Mouse (Mus musculus) kidney, postnatal 14 days (tissue): Measurements from ENCODE around the gene Dpp9.

ENCODE experiments used
- DNase-seq: peaks from one replicate; pipeline ENCODE4 v3.0.0; 2022; ENCODE audit warnings: mixed read lengths

Dpp9 gene

DNA sequence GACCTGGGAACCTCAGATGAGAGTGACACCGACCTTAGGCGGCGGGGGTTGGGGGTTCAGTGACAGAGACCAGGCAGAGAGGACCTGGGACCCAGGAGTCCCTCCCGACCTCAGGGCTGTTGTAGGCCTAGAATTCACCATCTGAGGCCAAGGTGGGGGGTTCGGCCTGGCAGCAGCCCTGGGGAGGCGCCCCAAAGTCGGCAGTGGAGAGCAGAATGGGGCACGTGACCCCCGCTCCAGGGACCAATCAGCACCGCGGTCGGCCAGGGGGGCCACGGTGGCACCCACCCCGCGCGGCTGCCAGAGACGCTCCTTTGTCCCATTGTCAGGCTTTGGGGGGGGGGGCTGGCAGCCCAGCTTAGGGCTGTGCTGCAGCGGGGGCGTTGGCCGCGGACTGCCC lies 79.3 kb downstream of the Dpp9 start:
- no peak for DNase-seq

DNA sequence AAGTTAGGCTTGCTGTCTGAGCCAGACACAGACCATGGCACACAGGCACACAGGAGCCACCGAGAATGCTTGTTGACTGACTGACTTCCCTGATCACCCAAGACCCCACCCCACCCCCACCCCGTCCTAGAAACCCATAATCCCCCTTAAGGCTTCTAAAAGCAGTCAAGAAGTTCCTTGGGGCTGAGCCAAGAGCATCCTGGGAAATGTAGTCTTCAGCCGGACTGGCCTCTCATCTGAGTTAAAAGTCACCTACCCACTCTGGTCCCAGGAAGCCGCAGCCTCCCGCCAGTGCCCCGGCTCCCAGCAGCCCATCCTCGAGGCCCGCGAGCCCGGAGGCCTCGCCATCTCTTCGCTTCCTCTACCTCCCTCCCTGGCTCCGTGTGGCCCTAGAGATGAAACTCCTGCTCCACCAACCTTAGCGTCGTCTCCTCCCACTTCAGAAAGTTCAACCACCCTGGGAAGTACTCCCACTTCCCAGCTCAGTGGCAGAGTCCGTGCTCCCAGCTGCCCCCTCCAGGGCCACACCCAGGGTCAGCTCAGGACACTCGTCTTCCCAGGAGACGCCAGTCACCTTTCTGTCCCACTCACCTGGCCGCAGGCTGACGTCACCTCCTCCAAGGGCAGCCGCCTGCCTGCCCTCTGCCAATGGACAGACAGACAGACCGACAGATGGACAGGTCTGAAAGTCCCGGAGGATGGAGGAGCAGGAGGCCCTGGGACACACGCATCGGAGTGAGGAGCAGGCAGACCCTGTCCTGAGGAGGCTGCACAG lies 80.7 kb downstream of the Dpp9 start:
- DNase-seq: no peak
